Mouse (Mus musculus): ENCODE results near the gene Samt1. TPM values are rescaled to one million over a fixed set of nuclear protein-coding genes. Genes with fewer than 3 reads are reported as not detected.
"Not testable (repeated sequence)": the region's sequence is repeated elsewhere in the genome, so short reads cannot be mapped to it uniquely, and the experiment has no call there.

Samt1 gene
- polyA plus RNA-seq (2015; fragmentation: Nextera tagmentation; extraction: Ambion mirVana): not detected in 2 replicates

- not testable (repeated sequence) for H3K4me3 ChIP-seq (replicated peaks); ATAC-seq (ENCODE audit: low read depth); H3K27me3 ChIP-seq; H3K4me1 ChIP-seq (replicated peaks); H3K9me3 ChIP-seq (replicated peaks); DNase-seq; H3K4me2 ChIP-seq; H3K9ac ChIP-seq; H3K27ac ChIP-seq; H3K36me3 ChIP-seq
Observed at GRCm38 (mm10) chrX:154012540-154012939, at the start of gene Samt1. TSS of gene Samt1 (minus strand) at chrX:154012640.

DNA sequence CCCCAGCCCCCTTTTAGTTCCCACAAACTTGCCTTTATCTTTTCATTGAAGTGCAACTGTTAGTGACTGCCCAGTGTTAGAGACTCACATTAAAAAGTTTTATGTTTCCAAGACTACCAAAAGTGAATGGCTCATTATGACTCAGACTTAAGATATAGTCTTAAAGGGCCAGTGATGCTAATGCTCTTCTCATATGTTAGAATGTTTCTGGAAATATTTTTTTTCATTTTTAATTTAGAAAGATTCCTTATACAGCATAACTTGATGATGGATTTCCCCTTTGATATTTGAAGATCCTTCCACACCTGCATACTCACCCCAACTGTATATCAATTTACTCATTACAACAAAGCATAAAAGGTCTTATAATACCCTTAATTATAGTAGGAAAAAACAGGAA is 42.5 kb upstream of the Samt1 start, which contains the start of gene Gm10057:
Gene Gm10057, minus strand, starts transcription at position 101 of the 400 bp plus-strand sequence.
- not testable (repeated sequence) for H3K27me3 ChIP-seq; H3K9ac ChIP-seq; H3K4me2 ChIP-seq; ATAC-seq (ENCODE audit: low read depth); H3K4me3 ChIP-seq (replicated peaks); DNase-seq; H3K36me3 ChIP-seq; H3K27ac ChIP-seq; H3K4me1 ChIP-seq (replicated peaks); H3K9me3 ChIP-seq (replicated peaks)

- H3K9me3 ChIP-seq (replicated peaks); H3K9ac ChIP-seq; H3K4me2 ChIP-seq; ATAC-seq (ENCODE audit: low read depth); H3K4me3 ChIP-seq (replicated peaks); DNase-seq; H3K4me1 ChIP-seq (replicated peaks); H3K27me3 ChIP-seq; H3K36me3 ChIP-seq; H3K27ac ChIP-seq: not testable (repeated sequence)
Observed at GRCm38 (mm10) chrX:154033727-154034126, 21.3 kb upstream of the Samt1 start, which contains the start of gene 4921511M17Rik. TSS of gene 4921511M17Rik (minus strand) at chrX:154033827.

- H3K4me2 ChIP-seq; H3K4me3 ChIP-seq (replicated peaks); ATAC-seq (ENCODE audit: low read depth); H3K9ac ChIP-seq; H3K36me3 ChIP-seq; H3K27ac ChIP-seq; H3K9me3 ChIP-seq (replicated peaks); H3K27me3 ChIP-seq; H3K4me1 ChIP-seq (replicated peaks); DNase-seq: not testable (repeated sequence)
- WGBS (ENCODE audit: insufficient replicate concordance): no CpG with 5 or more reads among the region's 2 CpGs
Observed at GRCm38 (mm10) chrX:153976914-153977313, 35.5 kb downstream of the Samt1 start.

DNA sequence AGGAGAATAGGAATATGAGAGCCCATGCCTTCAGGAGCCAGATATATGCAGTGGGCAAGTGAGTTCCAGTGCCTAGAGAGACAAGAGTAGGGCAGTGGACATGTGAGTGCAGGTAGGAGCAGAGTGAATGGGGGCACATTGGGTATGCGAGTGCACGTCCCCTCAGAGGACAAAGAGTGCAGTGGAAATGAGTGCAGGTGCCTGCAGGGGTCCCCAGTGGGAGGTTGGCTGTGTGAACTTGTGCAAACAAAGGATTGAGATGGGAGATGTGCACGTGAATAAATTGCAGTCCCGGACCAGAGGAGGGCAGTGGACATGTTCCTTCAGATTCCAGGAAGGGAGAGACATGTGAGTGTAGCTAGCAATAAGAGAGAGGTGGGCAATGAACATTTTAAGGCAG is 36.0 kb downstream of the Samt1 start:
- H3K4me1 ChIP-seq (replicated peaks); ATAC-seq (ENCODE audit: low read depth); H3K36me3 ChIP-seq; H3K4me2 ChIP-seq; H3K4me3 ChIP-seq (replicated peaks); H3K9me3 ChIP-seq (replicated peaks); H3K9ac ChIP-seq; H3K27ac ChIP-seq; H3K27me3 ChIP-seq; DNase-seq: not testable (repeated sequence)
- WGBS (ENCODE audit: insufficient replicate concordance): 16% methylated on average over 4 of the region's 4 CpGs

GRCm38 (mm10) chrX:153974450-153974849 is 38.0 kb downstream of the Samt1 start:
- Histone ChIP-seq H3K9ac (no peak overlapping the region), H3K9me3 (replicated peaks) (no peaks in the 10 kb centered on the region), H3K36me3 (no peaks in the 10 kb centered on the region), H3K27ac (no peak overlapping the region), H3K4me2 (no peak overlapping the region), H3K4me1 (replicated peaks) (no peaks in the 10 kb centered on the region), H3K27me3 (no peaks in the 10 kb centered on the region), H3K4me3 (replicated peaks) (no peak overlapping the region)
- no peak for ATAC-seq (ENCODE audit: low read depth)
- DNase-seq: no peak
- WGBS (ENCODE audit: insufficient replicate concordance): 5% methylated on average over 2 of the region's 2 CpGs

DNA sequence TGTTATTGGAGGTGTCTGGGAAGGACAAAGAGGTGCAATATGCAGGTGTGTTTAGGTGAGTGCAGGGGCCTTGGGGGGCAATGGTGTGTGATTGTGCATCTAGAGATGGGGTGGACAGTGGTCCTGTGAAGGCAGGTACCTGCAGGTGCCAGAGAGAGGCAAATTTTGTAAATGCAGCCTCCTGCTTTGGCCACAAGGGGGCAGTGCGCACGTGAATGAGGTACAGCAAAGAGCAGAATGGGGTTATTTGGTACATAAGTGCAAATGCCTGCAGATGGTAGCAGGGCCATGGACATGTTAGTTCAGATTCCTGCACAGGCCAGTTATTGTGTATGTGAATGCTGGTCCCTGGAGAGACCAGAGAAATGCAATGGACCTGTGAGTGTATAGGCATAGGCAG is 59.6 kb downstream of the Samt1 start:
- H3K4me3 ChIP-seq (replicated peaks); H3K9me3 ChIP-seq (replicated peaks); H3K27me3 ChIP-seq; H3K9ac ChIP-seq; ATAC-seq (ENCODE audit: low read depth); H3K4me1 ChIP-seq (replicated peaks); H3K27ac ChIP-seq; DNase-seq; H3K36me3 ChIP-seq; H3K4me2 ChIP-seq: not testable (repeated sequence)
- no CpG with 5 or more reads among the region's 2 CpGs for WGBS (ENCODE audit: insufficient replicate concordance)

Other genes with a start within 250 kb of the Samt1 start
- 2.5 and 4.2 TPM in 2 replicates for gene Spin2c, start 180.4 kb downstream of the Samt1 start, polyA plus RNA-seq (2015; fragmentation: Nextera tagmentation; extraction: Ambion mirVana)
- gene 4921511M17Rik, start 21.2 kb upstream of the Samt1 start, polyA plus RNA-seq (2015; fragmentation: Nextera tagmentation; extraction: Ambion mirVana): not detected in 2 replicates
- gene Gm10057, start 42.4 kb upstream of the Samt1 start, polyA plus RNA-seq (2015; fragmentation: Nextera tagmentation; extraction: Ambion mirVana): not detected in 2 replicates
- not detected in 2 replicates for gene Gm15140, start 108.0 kb upstream of the Samt1 start, polyA plus RNA-seq (2015; fragmentation: Nextera tagmentation; extraction: Ambion mirVana)

Measured in liver, embryonic 13.5 days (tissue).